Mouse (Mus musculus) liver, adult 2 months (tissue): ENCODE data around the gene Pou2af1. TPM values are rescaled to one million over a fixed set of nuclear protein-coding genes. Genes with fewer than 3 reads are reported as not detected.

ENCODE experiments used
- DNase-seq: peaks from one replicate; pipeline ENCODE4 v3.0.0-alpha.2; 2011; ENCODE audit warnings: low read depth, low spot score; ENCODE audit errors: extremely low read depth
- H3K27ac ChIP-seq: fragments of 200-500 bp; replicated peaks from 2 replicates; pipeline ENCODE4 v1.5.1; 2012; ENCODE audit warnings: low read depth, mild to moderate bottlenecking, control low read depth, inconsistent platforms, low read length; ENCODE audit not compliant: insufficient read depth
- H3K27me3 ChIP-seq: fragments of 200-500 bp; 2 replicates; pipeline ENCODE4 v1.6.1; 2012; ENCODE audit warnings: mild to moderate bottlenecking, moderate library complexity, low read length, inconsistent platforms; ENCODE audit not compliant: control insufficient read depth, insufficient read depth
- H3K36me3 ChIP-seq: fragments of 200-500 bp; 2 replicates; pipeline ENCODE4 v1.6.1; 2012; ENCODE audit warnings: low read length, inconsistent platforms; ENCODE audit not compliant: control insufficient read depth, insufficient read depth
- H3K4me1 ChIP-seq: fragments of 200-500 bp; 2 replicates; pipeline ENCODE4 v1.6.1; 2011; ENCODE audit warnings: low read length; ENCODE audit not compliant: control insufficient read depth, insufficient read depth
- H3K4me3 ChIP-seq: fragments of 200-500 bp; 2 replicates; pipeline ENCODE4 v1.5.1; 2011; ENCODE audit warnings: low read depth, mild to moderate bottlenecking, control low read depth, low read length, moderate library complexity; ENCODE audit not compliant: insufficient read depth
- H3K79me2 ChIP-seq: fragments of 200-500 bp; 2 replicates; pipeline ENCODE4 v1.6.1; 2012; ENCODE audit warnings: inconsistent platforms, mild to moderate bottlenecking, low read length, moderate library complexity; ENCODE audit not compliant: control insufficient read depth, insufficient read depth
- H3K9ac ChIP-seq: fragments of 200-500 bp; 2 replicates; pipeline ENCODE4 v1.6.1; 2012; ENCODE audit warnings: low read depth, mild to moderate bottlenecking, control low read depth, inconsistent platforms, low read length
- CTCF ChIP-seq: fragments of 200-500 bp; IDR thresholded peaks from 2 replicates; pipeline ENCODE4 v1.5.1; 2011; ENCODE audit warnings: low read depth, low read length, control low read depth
- POLR2A ChIP-seq: fragments of 200-500 bp; IDR thresholded peaks from 2 replicates; pipeline ENCODE4 v1.6.1; 2011; ENCODE audit warnings: low read length, control low read depth; ENCODE audit not compliant: insufficient read depth; ENCODE audit errors: extremely low read depth
- WGBS: fragments of 180-500 bp; shearing (Covaris S2); methylation state at CpG from one replicate; pipeline ENCODE4 v1.1.7; 2018; 5-methylcytosine and 5-hydroxymethylcytosine counted together
- polyA plus RNA-seq: library from polyadenylated mRNA; depleted of rRNA; stranded (reverse); fragments of >200 nt; gene quantifications from 2 replicates; pipeline ENCODE4 v1.2.3, GENCODE M21; 2012
- total RNA-seq: library from RNA; depleted of rRNA; stranded (reverse); fragments of >200 nt; gene quantifications from 2 replicates; pipeline ENCODE4 v1.2.3, GENCODE M21; 2014

The Pou2af1 gene
- total and polyA plus RNA-seq, 2 experiments: 0.37 to 0.78 TPM

DNA sequence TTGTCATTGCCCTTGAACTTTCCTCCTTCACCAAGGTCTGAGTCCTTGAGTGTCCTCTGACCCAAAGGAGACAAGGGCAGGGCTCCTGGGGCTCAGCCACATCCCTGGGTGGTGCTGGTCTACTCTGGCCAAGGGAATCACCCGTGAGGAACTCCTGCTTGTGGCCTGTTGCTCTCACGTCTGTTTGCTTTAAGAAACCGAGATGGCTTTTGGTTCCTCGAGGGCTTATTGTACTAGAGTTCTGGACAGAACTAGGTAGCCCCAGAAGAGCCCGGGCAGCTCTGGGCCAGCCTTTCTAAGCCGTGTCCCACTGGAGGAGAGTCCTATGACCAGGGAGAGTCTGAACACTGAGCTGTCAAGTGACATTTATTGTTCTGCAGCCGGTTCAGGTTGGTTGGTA lies 44.4 kb upstream of the Pou2af1 start:
- H3K9ac ChIP-seq: no peak overlapping the region
- no peaks in the 10 kb centered on the region for H3K36me3 ChIP-seq
- H3K27ac ChIP-seq: no peak overlapping the region
- H3K79me2 ChIP-seq: no peaks in the 10 kb centered on the region
- no peaks in the 10 kb centered on the region for H3K27me3 ChIP-seq
- TF ChIP-seq POLR2A (no peak), CTCF (no peak)
- H3K4me3 ChIP-seq: no peak overlapping the region
- WGBS: 82% methylated on average over 7 of the region's 7 CpGs
- no peak for DNase-seq
- peaks cover 2% of the 10 kb centered on the region; the same call in 1 of the 2 replicates for H3K4me1 ChIP-seq

DNA sequence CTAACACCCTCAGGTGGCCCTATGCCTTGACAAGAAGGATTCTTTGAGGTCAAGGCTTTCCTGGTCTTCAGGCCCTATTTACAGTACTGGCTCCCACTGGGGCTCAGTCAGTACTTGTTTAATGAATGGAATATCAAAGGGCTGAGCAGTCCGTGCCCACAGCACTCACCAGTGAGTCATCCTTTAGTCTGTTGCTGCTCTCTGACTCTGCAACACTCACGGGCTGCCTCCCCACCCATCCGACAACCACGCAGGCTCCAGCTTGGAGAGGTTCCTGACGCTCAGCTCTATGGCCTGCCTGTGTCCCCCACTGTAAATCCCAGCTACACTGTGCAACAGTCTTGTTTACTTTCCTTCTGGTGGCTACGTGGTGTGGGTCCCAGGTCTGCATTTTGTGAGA lies 43.2 kb upstream of the Pou2af1 start:
- Histone ChIP-seq H3K9ac (no peak overlapping the region), H3K36me3 (no peaks in the 10 kb centered on the region), H3K79me2 (no peaks in the 10 kb centered on the region), H3K27me3 (no peaks in the 10 kb centered on the region), H3K27ac (no peak overlapping the region), H3K4me3 (no peak overlapping the region), H3K4me1 (peaks cover 2% of the 10 kb centered on the region; the same call in 1 of the 2 replicates)
- DNase-seq: no peak
- WGBS: 78% methylated on average over 6 of the region's 6 CpGs
- TF ChIP-seq POLR2A (no peak), CTCF (no peak)

DNA sequence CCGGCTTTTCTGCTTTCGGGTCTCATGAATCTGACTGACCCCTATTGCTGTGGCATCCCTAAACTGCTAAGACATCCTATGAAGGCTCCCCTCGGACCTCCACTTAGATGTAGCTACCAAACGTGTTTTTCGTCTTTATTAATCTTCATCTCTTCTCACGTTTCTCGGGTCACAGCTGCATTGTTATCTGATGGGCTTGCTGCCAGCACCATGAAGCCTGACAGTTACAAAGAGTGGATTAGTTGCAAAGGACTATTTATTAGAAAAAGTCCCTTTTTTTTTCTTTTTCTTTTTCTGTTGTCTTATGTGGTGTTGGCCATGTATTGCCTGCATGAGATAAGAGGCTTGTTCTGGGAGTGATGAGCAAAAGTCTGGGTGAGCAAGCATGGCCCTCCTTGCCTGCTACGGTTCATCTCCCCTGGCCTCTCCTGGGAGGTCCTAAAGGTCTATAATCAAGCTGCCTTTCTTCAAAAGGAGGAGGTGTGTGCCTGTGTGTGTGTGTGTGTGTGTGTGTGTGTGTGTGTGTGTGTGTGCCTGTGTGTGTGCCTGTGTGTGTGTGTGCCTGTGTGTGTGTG lies 38.5 kb upstream of the Pou2af1 start:
- Histone ChIP-seq H3K4me1 (no peaks in the 10 kb centered on the region), H3K27me3 (no peaks in the 10 kb centered on the region), H3K36me3 (no peaks in the 10 kb centered on the region), H3K9ac (no peak overlapping the region), H3K79me2 (no peaks in the 10 kb centered on the region), H3K4me3 (no peak overlapping the region), H3K27ac (no peak overlapping the region)
- WGBS: 48% methylated on average over 8 of the region's 8 CpGs
- DNase-seq: no peak
- TF ChIP-seq CTCF (no peak), POLR2A (no peak)

DNA sequence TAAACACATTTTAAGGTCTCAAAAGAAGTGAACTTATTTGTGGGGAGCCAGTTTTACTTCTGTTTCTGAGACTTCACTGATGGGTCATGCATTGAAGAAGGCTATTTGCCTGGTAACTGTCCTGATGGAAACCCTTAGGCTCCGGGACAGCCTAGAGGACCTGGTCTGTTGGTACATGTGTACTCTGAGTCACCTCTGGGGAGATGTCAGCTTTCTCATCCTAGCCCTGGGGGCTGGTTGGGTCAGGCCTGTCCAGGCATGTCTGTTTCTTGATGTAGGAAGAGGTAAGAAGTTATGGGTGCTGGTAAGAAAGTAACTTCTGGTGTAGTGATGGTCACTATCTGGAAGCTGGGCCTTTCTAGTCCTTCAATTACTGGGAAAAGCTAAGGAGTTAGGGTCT lies 37.8 kb upstream of the Pou2af1 start:
- no peak overlapping the region for H3K27ac ChIP-seq
- 97% methylated on average over 1 of the region's 1 CpGs for WGBS
- H3K79me2 ChIP-seq: no peaks in the 10 kb centered on the region
- no peaks in the 10 kb centered on the region for H3K27me3 ChIP-seq
- H3K4me1 ChIP-seq: no peaks in the 10 kb centered on the region
- H3K4me3 ChIP-seq: no peak overlapping the region
- H3K9ac ChIP-seq: no peak overlapping the region
- no peak for DNase-seq
- no peaks in the 10 kb centered on the region for H3K36me3 ChIP-seq
- TF ChIP-seq POLR2A: no peak
- no peak for TF ChIP-seq CTCF

DNA sequence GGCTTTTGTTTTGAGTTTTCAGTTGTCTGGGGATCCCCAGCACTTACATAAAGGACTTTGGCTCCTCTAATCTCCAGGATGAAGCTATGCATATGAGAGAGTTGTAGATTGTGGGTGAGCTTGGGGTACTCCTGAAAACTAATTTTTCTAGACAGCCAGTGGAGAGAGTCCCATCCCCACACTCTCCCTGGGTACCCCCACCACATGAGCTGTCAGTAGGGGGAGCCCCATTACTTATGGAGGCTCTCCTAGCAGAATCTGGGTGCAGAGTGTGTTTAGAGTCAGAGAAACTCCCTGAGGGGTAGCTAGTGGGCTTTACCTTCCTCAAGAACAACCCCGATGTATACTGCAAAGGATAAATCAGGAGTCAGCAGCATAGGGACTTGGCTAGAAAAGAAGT lies 35.2 kb upstream of the Pou2af1 start:
- H3K79me2 ChIP-seq: no peaks in the 10 kb centered on the region
- WGBS: 98% methylated on average over 1 of the region's 1 CpGs
- DNase-seq: no peak

DNA sequence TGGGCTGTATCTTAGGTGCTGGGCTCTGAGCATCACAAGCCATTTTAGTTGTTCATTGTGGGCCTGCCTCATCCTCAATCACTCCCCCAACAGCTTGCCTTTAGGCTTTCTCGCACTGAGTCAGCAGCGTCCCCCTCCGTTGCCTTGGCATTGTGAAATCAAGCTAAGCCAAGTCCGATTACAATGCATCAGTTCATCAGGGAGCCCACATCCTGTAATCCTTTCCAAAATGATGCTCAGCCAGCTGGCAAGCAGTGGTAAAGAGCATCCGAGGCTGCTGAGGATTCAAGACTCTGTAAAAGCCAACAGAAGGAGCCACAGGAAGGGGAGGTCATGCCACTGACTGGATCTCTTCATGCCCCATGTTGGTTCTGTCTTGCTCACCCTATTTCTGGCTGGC lies 32.9 kb upstream of the Pou2af1 start:
- no peaks in the 10 kb centered on the region for H3K36me3 ChIP-seq
- TF ChIP-seq POLR2A (no peak), CTCF (no peak)
- no peaks in the 10 kb centered on the region for H3K79me2 ChIP-seq
- no peak overlapping the region for H3K9ac ChIP-seq
- H3K4me3 ChIP-seq: no peak overlapping the region
- no peaks in the 10 kb centered on the region for H3K4me1 ChIP-seq
- DNase-seq: no peak
- 69% methylated on average over 5 of the region's 5 CpGs for WGBS
- no peak overlapping the region for H3K27ac ChIP-seq
- no peaks in the 10 kb centered on the region for H3K27me3 ChIP-seq

More for the DNA sequence above, 35.2 kb upstream of the Pou2af1 start:
- Histone ChIP-seq H3K9ac (no peak overlapping the region), H3K4me3 (no peak overlapping the region), H3K27ac (no peak overlapping the region), H3K36me3 (no peaks in the 10 kb centered on the region), H3K4me1 (no peaks in the 10 kb centered on the region), H3K27me3 (no peaks in the 10 kb centered on the region)
- no peak for TF ChIP-seq CTCF
- no peak for TF ChIP-seq POLR2A
